Mouse (Mus musculus): ENCODE measurements around the gene Scarb2.

The Scarb2 gene

GRCm38 (mm10) chr5:92490779-92491178 lies 15.9 kb downstream of the Scarb2 start:
- no peak for DNase-seq

DNA sequence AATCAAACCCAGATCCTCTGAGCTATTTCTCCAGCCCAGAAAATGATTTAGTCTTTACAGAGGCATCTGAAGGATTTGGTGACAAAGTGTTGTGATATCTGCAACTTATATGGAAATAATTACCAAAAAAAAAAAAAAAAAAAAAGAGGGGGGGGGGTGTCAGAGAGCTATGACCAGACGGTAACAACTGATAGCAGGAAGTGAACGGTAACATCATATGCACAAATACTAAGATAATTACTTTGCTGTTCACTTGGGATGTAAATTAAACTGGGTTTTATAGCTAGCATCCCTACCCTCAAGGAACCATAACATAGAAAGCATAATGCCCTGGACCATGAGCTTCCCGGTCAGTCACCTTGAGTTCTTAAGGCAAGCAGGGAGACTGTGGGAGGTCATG lies 16.3 kb downstream of the Scarb2 start:
- no peak for DNase-seq

DNA sequence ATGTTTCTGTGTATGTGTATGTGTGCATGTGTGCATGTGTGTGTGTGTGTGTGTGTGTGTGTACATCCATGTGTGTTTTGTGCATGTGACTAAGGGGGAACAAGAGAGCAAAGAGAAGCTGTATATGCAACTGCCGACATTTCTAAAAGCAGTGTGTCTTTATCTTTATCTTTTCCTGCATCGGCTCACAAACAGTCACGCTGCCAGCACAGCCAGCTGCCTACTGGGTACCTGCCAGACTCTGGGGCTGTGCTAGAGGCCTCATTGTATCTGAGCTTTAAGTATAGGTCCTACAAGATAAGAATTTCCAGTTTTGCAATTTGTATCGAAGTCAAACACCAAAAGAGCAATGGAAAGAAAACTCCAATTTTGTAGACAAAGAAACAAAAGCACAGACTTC lies 17.1 kb downstream of the Scarb2 start:
- peak in 1 of 2 experiments; percentile 57 for DNase-seq

GRCm38 (mm10) chr5:92488961-92489360 lies 17.7 kb downstream of the Scarb2 start:
- DNase-seq: peak in 1 of 2 experiments; percentile 35

- no peak for DNase-seq
Measured at GRCm38 (mm10) chr5:92488408-92488807, 18.2 kb downstream of the Scarb2 start.

- DNase-seq: peak in 1 of 2 experiments; percentile 31
Measured at GRCm38 (mm10) chr5:92486758-92487157, 19.9 kb downstream of the Scarb2 start.

DNA sequence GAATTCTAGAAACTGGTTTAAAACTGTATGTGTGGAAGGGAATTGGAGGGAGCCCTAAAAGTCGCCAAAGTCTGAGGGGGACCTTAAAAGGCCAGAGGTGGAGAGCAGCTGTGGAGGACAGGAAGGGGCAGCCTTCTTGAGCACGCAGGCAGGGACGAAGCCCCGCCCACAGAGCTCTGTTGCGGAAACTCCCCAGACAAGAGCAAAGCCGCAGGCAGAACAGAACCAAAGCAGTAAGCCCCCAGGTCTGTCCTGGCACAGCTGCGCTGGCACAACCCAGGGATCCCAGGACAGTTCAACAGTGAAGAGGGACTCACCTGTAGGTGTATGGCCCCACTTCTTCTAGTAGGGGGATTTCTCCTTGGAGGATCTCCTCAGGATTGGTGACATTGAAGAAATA lies 21.8 kb downstream of the Scarb2 start:
- DNase-seq: no peak

GRCm38 (mm10) chr5:92472863-92473262 lies 33.8 kb downstream of the Scarb2 start:
- DNase-seq: no peak

- no peak for DNase-seq
Measured at GRCm38 (mm10) chr5:92471531-92471930, 35.1 kb downstream of the Scarb2 start.

GRCm38 (mm10) chr5:92469201-92470130 lies 37.2 kb downstream of the Scarb2 start:
- DNase-seq: peak; percentile 38 to 65

DNA sequence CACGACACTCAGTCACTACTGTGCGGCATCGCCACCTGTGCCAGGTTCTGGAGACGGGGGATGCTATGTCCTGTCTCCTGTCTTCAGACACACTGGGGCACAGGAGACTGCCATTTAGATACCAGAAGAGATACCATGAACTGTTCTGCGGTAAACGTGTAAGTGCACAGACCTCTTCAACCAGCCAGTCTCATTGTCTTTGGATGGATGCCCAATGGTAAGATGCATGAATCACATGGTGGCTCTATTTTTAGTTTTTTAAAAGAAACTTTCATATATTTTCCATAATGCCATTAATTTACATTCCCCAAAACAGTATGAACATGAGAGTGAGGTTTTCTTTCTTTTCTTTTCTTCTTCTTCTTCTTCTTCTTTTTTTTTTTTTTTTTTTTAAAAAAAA lies 38.4 kb downstream of the Scarb2 start:
- DNase-seq: no peak

GRCm38 (mm10) chr5:92467102-92467766 lies 39.4 kb downstream of the Scarb2 start:
- no peak for DNase-seq

- DNase-seq: no peak
Measured at GRCm38 (mm10) chr5:92465511-92465910, 41.1 kb downstream of the Scarb2 start.

- DNase-seq: peak; percentile 62 to 83
Measured at GRCm38 (mm10) chr5:92461321-92461720, 45.3 kb downstream of the Scarb2 start.

DNA sequence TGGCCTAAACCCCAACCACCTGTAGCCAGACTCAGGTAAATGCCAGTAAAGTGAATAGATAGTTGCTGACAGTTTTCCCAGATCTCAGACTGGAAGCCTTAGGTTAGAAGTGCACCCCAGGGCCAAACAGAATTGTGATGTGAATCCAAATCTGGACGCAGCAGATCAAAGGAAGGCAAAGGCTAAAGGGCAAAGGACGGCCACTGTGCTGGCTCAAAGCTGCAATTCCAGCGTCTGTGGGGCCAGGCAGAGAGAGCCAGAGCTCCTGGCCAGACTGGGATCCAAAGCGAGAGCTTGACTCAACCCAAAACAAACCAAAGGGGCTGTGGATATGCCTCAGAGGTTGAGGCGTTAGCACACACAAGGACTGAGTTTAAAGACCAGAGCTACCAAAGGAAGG lies 47.9 kb downstream of the Scarb2 start:
- DNase-seq: no peak

DNA sequence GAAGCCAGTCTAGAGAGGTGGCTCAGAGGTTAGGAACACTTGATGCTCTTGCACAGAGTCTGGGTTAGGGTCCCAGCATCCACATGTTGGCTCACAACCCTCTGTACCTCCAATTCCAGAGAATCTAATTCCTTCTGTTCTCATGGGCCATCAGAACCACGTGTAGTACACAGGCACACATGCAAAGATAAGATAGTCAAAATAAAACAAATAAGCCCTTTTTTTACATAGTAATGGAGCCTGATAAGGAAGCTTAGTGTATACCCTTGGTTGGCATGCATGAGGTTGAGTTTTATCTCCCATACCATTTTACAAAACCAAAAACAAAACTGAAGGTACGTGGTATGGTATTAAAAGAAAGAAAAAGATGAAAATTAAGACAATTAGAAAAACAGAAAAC lies 49.2 kb downstream of the Scarb2 start:
- no peak for DNase-seq

GRCm38 (mm10) chr5:92452876-92453275 lies 53.8 kb downstream of the Scarb2 start:
- no peak for DNase-seq

GRCm38 (mm10) chr5:92446736-92447135 lies 59.9 kb downstream of the Scarb2 start:
- no peak for DNase-seq

DNA sequence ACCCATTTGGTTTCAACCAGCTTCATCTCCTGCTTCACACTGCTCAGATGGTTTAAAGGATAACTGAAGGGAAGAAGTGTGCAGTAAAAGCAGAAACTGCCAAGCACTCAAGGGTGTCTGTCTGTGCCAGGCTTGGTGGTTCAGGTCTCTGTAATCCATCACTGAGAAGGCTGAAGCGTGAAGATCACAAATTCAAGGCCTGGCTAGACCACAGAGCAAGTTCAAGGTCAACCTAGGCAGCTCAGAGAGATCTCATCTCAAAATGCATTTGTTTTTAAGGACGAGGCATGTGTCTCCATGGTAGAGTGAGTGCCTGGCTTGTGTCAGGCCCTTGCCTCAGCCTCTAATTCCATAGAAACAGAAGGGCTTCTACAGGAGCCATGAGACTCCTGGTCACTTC lies 61.6 kb downstream of the Scarb2 start:
- DNase-seq: no peak

DNA sequence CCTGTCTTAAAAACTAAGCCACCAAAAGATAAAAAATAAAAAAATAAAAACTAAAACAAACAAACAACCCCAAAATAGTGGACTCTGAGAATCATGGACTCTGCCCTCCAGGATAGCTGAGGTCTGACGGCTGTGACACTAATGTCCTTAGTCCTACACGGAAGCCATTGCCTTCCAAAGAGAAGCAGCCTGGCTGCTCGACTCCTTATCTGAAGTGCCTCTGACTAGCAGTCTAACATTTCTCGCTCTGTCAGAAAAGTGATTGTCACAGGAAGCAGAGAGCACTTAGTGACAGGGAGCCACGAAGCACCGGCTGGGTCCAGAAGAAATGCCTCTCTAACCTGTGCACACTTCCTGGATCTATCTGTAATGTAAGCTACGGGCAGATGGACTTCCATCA lies 63.7 kb downstream of the Scarb2 start:
- no peak for DNase-seq

GRCm38 (mm10) chr5:92441494-92441893 lies 65.1 kb downstream of the Scarb2 start:
- DNase-seq: peak in 1 of 2 experiments; percentile 17

GRCm38 (mm10) chr5:92438540-92438939 lies 68.1 kb downstream of the Scarb2 start:
- no peak for DNase-seq

DNA sequence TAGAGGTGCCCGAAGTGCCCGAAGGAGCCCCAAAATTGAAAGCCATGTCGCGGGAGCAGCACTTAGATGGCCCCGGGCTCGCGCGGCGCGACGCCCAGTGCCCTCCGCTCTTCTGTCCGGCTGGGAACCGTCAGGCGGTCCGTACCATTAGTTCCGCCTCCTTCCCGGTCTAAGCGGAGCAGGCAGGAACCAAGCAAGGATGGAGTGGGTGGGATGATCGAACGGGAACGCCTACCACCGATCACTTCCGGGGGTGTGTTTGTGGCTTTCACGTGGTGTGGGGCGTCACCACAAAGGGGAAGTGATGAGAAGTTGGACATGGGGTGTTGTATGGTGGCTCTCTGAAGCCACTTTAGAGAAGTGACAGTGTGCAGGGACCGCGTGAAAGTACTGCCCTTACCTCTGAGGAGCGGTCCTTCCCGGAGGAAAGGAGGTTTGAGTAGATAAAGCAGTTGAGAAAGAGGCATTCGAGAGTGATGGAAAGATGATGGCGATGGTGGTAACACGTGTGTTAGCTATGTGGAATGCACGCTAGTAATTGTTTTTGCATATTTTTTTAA lies 71.5 kb downstream of the Scarb2 start, which contains the start of gene Nup54:
Gene Nup54, minus strand, starts transcription at position 195 of the 560 bp plus-strand sequence.
- peak; percentile 94 for DNase-seq

- no peak for DNase-seq
Measured at GRCm38 (mm10) chr5:92434571-92434985, 72.1 kb downstream of the Scarb2 start.
